Mouse (Mus musculus) lung, embryonic 16.5 days (tissue): ENCODE data around the gene Auh. TPM values are rescaled to one million over a fixed set of nuclear protein-coding genes. Genes with fewer than 3 reads are reported as not detected.

ENCODE experiments used
- ATAC-seq: fragments of 200-750 bp; cut with Nextera tagmentation; 2 replicates; pipeline ENCODE4 v1.8.0; 2017; ENCODE audit warnings: low read depth, mild to moderate bottlenecking, moderate library complexity
- H3K27ac ChIP-seq: fragments of 300-500 bp; sonication (generic); 2 replicates; pipeline ENCODE4 v1.5.1; 2014; ENCODE audit warnings: mild to moderate bottlenecking, control low read depth, low read length
- H3K27me3 ChIP-seq: fragments of 300-500 bp; sonication (generic); 2 replicates; pipeline ENCODE4 v1.6.1; 2014; ENCODE audit warnings: low read depth, low read length, mixed read lengths; ENCODE audit not compliant: control insufficient read depth, insufficient read depth
- H3K36me3 ChIP-seq: fragments of 300-500 bp; sonication (generic); 2 replicates; pipeline ENCODE4 v1.6.1; 2014; ENCODE audit warnings: low read length; ENCODE audit not compliant: control insufficient read depth, insufficient read depth
- H3K4me1 ChIP-seq: fragments of 300-500 bp; sonication (generic); replicated peaks from 2 replicates; pipeline ENCODE4 v1.6.1; 2014; ENCODE audit warnings: low read length, mixed read lengths; ENCODE audit not compliant: control insufficient read depth, insufficient read depth
- H3K4me2 ChIP-seq: fragments of 300-500 bp; sonication (generic); 2 replicates; pipeline ENCODE4 v1.6.1; 2014; ENCODE audit warnings: low read depth, low read length, control low read depth
- H3K4me3 ChIP-seq: fragments of 300-500 bp; sonication (generic); 2 replicates; pipeline ENCODE4 v1.5.1; 2014; ENCODE audit warnings: mild to moderate bottlenecking, low read length, control low read depth
- H3K9ac ChIP-seq: fragments of 300-500 bp; sonication (generic); 2 replicates; pipeline ENCODE4 v1.6.1; 2014; ENCODE audit warnings: low read length, control low read depth
- H3K9me3 ChIP-seq: fragments of 300-500 bp; sonication (generic); 2 replicates; pipeline ENCODE4 v1.6.1; 2016; ENCODE audit warnings: low read length; ENCODE audit not compliant: control insufficient read depth
- WGBS: fragments of 180-500 bp; shearing (Covaris S2); extraction: QIAGEN DNeasy Blood & Tissue Kit; methylation state at CpG from one replicate; pipeline ENCODE4 v1.1.7; 2014; 5-methylcytosine and 5-hydroxymethylcytosine counted together
- polyA plus RNA-seq: library from polyadenylated mRNA; unstranded; fragments of >200 nt; fragmentation: Nextera tagmentation; extraction: Ambion mirVana; gene quantifications from 2 replicates; pipeline ENCODE4 v1.2.1, GENCODE M21; 2015

Gene Auh
- polyA plus RNA-seq, 1 experiment from 2014 or later: 44.6 TPM

DNA sequence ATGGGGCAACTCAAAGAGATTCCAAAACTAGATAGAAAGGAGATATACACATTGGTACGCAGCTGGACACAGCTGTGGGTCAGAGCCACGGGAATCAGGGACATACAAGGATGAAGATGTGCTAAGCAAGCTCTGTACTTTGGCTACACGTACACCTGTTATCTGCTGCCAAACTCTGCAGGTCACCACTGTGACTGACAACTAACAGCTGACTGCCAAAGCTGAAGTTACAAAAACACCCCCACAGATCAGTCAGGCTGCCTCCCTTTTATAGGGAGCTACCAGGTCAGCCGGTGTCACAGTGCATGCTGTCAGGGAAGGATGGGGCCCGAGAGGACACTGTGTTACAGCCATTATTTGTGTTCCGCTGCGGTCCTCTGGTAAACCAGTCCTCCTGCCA, 11.5 kb upstream of the Auh start:
- H3K36me3 ChIP-seq: no peaks in the 10 kb centered on the region
- WGBS: 63% methylated on average over 7 of the region's 7 CpGs
- no peak for ATAC-seq
- H3K9me3 ChIP-seq: no peaks in the 10 kb centered on the region
- H3K4me2 ChIP-seq: no peak overlapping the region
- H3K27me3 ChIP-seq: no peaks in the 10 kb centered on the region
- peaks cover 3% of the 10 kb centered on the region; the same call in 1 of the 2 replicates for H3K4me1 ChIP-seq
- no peak overlapping the region for H3K27ac ChIP-seq
- H3K9ac ChIP-seq: no peak overlapping the region
- no peak overlapping the region for H3K4me3 ChIP-seq

GRCm38 (mm10) chr13:52930582-52930981, 1.1 kb upstream of the Auh start:
- WGBS: 43% methylated on average over 10 of the region's 10 CpGs
- Histone ChIP-seq H3K27ac (no peak overlapping the region), H3K4me1 (peaks cover 16% of the 10 kb centered on the region; the same call in 1 of the 2 replicates), H3K36me3 (no peaks in the 10 kb centered on the region), H3K27me3 (no peaks in the 10 kb centered on the region), H3K4me2 (no peak overlapping the region), H3K4me3 (no peak overlapping the region), H3K9me3 (no peaks in the 10 kb centered on the region), H3K9ac (no peak overlapping the region)
- ATAC-seq: no peak

DNA sequence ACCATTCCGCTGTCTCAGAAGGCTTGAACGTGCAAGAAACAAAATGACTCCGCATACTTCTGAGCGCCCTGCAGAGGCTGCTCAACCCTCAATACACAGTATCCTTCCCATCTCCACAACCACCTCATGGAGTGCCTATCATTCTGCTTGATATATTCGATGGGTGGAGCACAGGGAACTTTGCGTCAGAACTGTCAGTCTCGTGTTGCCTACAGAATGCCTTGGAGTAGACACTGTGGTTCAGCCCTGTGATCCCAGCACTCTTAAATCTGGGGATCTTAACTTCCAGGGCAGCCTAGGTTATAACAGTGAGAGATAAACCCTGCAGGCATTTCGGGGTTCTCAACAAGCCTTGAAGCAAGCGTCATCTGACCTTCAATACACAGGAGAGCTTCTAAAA, 1.1 kb downstream of the Auh start:
- Histone ChIP-seq H3K9me3 (no peaks in the 10 kb centered on the region), H3K27me3 (no peaks in the 10 kb centered on the region), H3K4me3 (peak overlapping the region; percentile 76), H3K27ac (no peak overlapping the region), H3K4me2 (peak overlapping the region; percentile 63), H3K4me1 (peaks cover 16% of the 10 kb centered on the region; the same call in 1 of the 2 replicates), H3K9ac (peak overlapping the region; percentile 79), H3K36me3 (no peaks in the 10 kb centered on the region)
- WGBS: 56% methylated on average over 9 of the region's 9 CpGs
- no peak for ATAC-seq

DNA sequence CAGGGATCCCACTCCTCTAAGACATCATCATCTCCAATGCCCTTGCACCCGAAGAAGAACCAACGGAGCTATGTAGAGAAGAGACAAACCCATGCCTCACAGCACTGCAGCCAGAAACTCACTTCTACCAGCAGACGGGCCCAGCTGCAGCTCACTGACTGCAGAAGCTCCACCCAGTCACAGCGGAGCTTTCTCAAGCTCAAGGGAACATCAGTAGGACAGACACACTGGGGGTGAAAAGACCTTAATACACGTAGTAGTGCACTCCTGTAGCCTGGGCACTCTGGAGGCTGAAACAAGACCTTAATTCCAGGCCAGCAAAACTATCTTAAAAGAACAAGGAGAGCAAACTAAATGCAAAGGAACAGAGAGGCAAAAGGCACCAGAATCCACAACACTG, 5.0 kb downstream of the Auh start:
- Histone ChIP-seq H3K36me3 (no peaks in the 10 kb centered on the region), H3K4me1 (peaks cover 13% of the 10 kb centered on the region; the same call in 1 of the 2 replicates), H3K4me3 (no peak overlapping the region), H3K9me3 (no peaks in the 10 kb centered on the region), H3K27me3 (no peaks in the 10 kb centered on the region), H3K4me2 (no peak overlapping the region), H3K27ac (no peak overlapping the region), H3K9ac (no peak overlapping the region)
- no peak for ATAC-seq
- WGBS: 76% methylated on average over 5 of the region's 5 CpGs

- H3K9me3 ChIP-seq: no peaks in the 10 kb centered on the region
- ATAC-seq: no peak
Observed at GRCm38 (mm10) chr13:52921966-52922365, 7.5 kb downstream of the Auh start.

GRCm38 (mm10) chr13:52921065-52921825, 8.2 kb downstream of the Auh start:
- no peak overlapping the region for H3K4me3 ChIP-seq
- ATAC-seq: no peak
- H3K4me2 ChIP-seq: no peak overlapping the region
- H3K36me3 ChIP-seq: peaks cover 2% of the 10 kb centered on the region; the same call in 1 of the 2 replicates
- no peak overlapping the region for H3K27ac ChIP-seq
- WGBS: 59% methylated on average over 7 of the region's 7 CpGs
- H3K9ac ChIP-seq: no peak overlapping the region
- no peaks in the 10 kb centered on the region for H3K4me1 ChIP-seq
- no peaks in the 10 kb centered on the region for H3K9me3 ChIP-seq
- no peaks in the 10 kb centered on the region for H3K27me3 ChIP-seq

More at GRCm38 (mm10) chr13:52921966-52922365, 7.5 kb downstream of the Auh start:
- Histone ChIP-seq H3K9ac (no peak overlapping the region), H3K27me3 (no peaks in the 10 kb centered on the region), H3K27ac (no peak overlapping the region), H3K4me1 (no peaks in the 10 kb centered on the region), H3K4me2 (no peak overlapping the region), H3K4me3 (no peak overlapping the region), H3K36me3 (peaks cover 2% of the 10 kb centered on the region; the same call in 1 of the 2 replicates)
- 53% methylated on average over 8 of the region's 8 CpGs for WGBS

- Histone ChIP-seq H3K27ac (no peak overlapping the region), H3K4me2 (no peak overlapping the region), H3K27me3 (no peaks in the 10 kb centered on the region), H3K9ac (no peak overlapping the region), H3K9me3 (no peaks in the 10 kb centered on the region), H3K36me3 (peaks cover 2% of the 10 kb centered on the region; the same call in 1 of the 2 replicates), H3K4me3 (no peak overlapping the region), H3K4me1 (no peaks in the 10 kb centered on the region)
- 63% methylated on average over 10 of the region's 10 CpGs for WGBS
- ATAC-seq: no peak
Observed at GRCm38 (mm10) chr13:52919790-52920352, 9.6 kb downstream of the Auh start.

DNA sequence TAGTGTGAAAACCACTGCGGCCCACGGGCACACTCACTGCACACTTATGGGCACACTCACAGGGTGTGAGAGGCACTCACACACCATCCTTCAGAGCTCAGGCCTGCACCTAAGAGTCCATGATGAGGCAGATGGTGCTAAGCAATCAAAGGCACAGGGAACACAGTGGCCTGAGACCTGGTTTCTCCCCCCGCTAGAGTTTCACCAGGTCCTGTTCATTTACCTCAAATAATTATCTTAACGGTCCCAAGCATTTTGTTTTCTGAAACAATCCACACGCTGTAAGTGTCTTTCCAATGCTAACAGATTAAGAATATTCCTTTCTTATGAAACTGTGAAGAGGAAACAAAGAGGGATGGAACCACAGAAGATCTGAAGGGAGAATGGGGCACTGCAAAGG, 11.1 kb downstream of the Auh start:
- H3K4me2 ChIP-seq: no peak overlapping the region
- H3K9ac ChIP-seq: no peak overlapping the region
- 93% methylated on average over 5 of the region's 5 CpGs for WGBS
- ATAC-seq: no peak
- peaks cover 2% of the 10 kb centered on the region; the same call in 1 of the 2 replicates for H3K36me3 ChIP-seq
- H3K9me3 ChIP-seq: no peaks in the 10 kb centered on the region
- 0 out of 2 replicates have a peak, but pooled peaks cover 3% of the 10 kb centered on the region for H3K4me1 ChIP-seq
- no peak overlapping the region for H3K4me3 ChIP-seq
- H3K27me3 ChIP-seq: no peaks in the 10 kb centered on the region
- no peak overlapping the region for H3K27ac ChIP-seq

- Histone ChIP-seq H3K4me3 (no peak overlapping the region), H3K4me2 (no peak overlapping the region), H3K9ac (no peak overlapping the region), H3K27ac (no peak overlapping the region), H3K27me3 (no peaks in the 10 kb centered on the region), H3K36me3 (peaks cover 2% of the 10 kb centered on the region; the same call in 1 of the 2 replicates), H3K4me1 (0 out of 2 replicates have a peak, but pooled peaks cover 3% of the 10 kb centered on the region), H3K9me3 (no peaks in the 10 kb centered on the region)
- 56% methylated on average over 19 of the region's 19 CpGs for WGBS
- ATAC-seq: no peak
Observed at GRCm38 (mm10) chr13:52914591-52915110, 14.8 kb downstream of the Auh start.
